Mouse (Mus musculus) cerebellum, adult 18-20 months (tissue): ENCODE results near the gene Desi1.
"Not testable (repeated sequence)": the region's sequence is repeated elsewhere in the genome, so short reads cannot be mapped to it uniquely, and the experiment has no call there.

Source experiments
- DNase-seq, 2 experiments: peaks; one replicate each; pipeline ENCODE4 v3.0.0; 2021

The Desi1 gene

DNA sequence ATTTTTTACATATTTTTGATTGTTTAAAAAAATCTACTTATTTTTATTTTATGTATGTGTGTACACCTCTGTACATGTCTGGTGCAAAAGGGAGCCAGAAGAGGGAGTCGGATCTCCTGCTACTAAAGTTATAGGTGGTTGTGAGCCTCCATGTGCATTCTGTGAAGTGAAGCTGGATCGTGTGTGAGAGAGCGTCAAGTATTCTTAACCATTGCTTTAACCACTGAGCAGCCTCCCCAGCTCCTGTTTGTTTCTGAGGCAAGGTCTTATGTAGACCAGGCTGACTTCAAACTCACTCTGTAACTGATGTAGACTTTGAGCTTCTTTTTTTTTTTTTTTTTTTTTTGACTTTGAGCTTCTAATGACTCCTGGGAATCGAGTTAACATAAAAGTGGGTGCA lies 16.2 kb downstream of the Desi1 start:
- DNase-seq: no peak

GRCm38 (mm10) chr15:82016830-82017229 lies 16.8 kb downstream of the Desi1 start:
- DNase-seq: no peak

- peak; percentile 100 for DNase-seq
Measured at GRCm38 (mm10) chr15:82016101-82016808, 17.4 kb downstream of the Desi1 start.

DNA sequence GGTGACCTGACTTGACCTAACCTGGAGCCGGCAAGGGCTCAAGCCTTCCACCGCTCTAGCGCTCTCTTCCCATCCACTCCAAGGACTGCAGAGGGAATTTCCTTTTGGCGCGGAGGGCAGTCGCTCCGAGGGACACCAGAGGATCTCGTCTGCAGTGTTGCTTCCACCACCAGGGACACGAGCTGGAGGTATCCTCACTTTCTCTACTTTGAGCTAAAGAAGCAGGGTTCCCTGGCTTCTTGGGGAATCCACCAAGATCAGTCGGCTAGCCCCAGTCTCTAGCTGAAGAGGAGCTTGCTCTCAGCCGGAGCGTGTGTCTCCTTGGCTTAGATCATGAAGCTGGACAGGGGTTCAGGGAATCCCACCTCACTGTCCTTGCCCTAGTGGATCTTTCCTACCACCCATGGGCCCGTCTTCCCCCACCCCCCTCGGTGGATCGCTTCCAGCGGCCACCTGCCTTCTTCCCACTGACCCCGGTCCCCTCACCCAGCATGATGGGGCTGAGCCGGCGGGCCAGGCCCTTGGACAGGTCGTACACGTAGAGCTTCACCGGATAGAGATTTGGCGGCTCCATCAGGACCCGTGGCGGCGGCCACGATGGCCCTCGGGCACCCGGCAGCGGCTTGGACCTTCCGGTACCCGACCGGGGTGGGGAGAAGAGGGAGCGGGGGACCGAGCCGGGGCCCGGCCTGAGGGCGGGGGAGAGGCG lies 18.1 kb downstream of the Desi1 start:
- peak; percentile 54 to 56 for DNase-seq

DNA sequence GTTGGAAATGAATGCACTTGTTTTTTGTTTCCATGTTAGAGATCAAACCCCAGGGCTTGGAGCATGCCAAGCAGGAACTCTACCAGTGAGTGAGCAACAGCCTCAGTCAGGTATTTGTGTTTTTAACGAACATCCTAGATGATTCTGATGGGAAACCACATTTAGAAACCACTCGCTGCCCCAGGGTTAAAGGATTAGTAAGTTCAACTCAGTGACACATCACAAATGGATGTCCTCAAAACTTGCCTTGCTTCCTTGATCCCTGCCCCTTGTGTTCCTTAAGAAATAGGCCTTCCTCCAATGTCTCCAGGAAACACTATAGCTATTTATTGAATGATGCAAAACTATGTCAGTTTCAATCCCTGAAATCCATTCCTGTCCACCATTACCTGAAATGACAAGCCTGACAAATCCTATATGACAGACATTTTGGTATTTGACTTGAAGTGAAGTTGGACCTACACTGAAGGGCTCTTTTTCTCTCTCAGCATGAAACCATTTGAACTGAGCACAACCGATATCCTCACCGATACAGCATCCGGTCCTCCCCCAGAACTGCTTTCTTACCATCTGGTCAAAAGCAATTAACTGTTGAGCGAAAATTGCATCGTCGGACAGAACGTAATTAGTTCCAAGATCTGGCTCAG lies 18.8 kb downstream of the Desi1 start:
- no peak for DNase-seq

- no peak for DNase-seq
Measured at GRCm38 (mm10) chr15:82011947-82012346, 21.7 kb downstream of the Desi1 start.

GRCm38 (mm10) chr15:82004257-82004656 lies 29.4 kb downstream of the Desi1 start:
- no peak for DNase-seq

DNA sequence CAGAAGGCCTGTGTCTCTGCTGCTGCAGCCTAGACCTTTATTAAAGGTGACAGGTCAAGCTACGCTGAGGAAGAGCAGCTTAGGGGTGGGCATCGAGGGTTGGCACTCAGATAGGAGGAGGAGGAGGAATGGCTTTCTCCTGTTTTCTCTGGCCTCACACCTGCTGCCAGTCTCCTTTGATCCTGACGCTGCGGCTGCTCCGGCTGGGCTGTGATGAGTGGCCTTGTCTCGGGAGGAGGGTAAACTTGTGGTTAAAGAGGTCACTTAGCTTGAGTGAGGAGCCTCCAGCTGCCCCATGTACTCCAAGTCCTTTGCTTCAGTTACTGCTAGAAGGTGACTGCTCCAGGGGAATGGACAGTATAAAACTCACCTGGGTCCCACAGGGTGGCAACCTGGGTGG lies 39.7 kb downstream of the Desi1 start:
- no peak for DNase-seq

- DNase-seq: no peak
Measured at GRCm38 (mm10) chr15:81990549-81990948, 43.1 kb downstream of the Desi1 start.

GRCm38 (mm10) chr15:81989371-81990062 lies 44.1 kb downstream of the Desi1 start:
- peak; percentile 86 to 92 for DNase-seq

GRCm38 (mm10) chr15:81987646-81988045 lies 46.0 kb downstream of the Desi1 start, which contains the start of gene Xrcc6:
Gene Xrcc6, plus strand, starts transcription at chr15:81987835.
- DNase-seq: no peak

- DNase-seq: no peak
Measured at GRCm38 (mm10) chr15:81985267-81986161, 48.1 kb downstream of the Desi1 start.

DNA sequence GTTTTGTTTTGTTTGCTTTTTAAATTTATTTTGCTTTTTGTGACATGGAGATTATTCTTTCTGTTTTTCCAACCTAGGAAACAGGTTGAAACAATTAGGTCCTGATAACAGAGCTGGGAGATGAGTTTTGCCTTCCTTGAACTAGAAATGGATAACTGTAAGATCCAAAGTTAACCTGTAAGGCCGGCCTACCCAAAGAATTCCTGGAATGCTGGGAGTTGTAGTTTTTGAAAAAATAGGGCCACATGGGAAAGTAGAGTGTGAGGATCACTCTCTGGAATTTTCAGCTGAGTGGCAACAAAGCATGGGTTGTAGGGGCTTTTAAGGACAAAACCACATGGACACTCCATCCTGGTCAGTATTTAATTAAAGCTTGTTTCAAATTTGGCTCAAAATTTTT lies 51.5 kb downstream of the Desi1 start:
- no peak for DNase-seq

- DNase-seq: no peak
Measured at GRCm38 (mm10) chr15:81980321-81980720, 53.3 kb downstream of the Desi1 start, which contains the start of gene 1700029P11Rik. Gene 1700029P11Rik, plus strand, starts transcription at chr15:81980540.

- DNase-seq: not testable (repeated sequence)
Measured at GRCm38 (mm10) chr15:81975156-81975555, 58.5 kb downstream of the Desi1 start.

DNA sequence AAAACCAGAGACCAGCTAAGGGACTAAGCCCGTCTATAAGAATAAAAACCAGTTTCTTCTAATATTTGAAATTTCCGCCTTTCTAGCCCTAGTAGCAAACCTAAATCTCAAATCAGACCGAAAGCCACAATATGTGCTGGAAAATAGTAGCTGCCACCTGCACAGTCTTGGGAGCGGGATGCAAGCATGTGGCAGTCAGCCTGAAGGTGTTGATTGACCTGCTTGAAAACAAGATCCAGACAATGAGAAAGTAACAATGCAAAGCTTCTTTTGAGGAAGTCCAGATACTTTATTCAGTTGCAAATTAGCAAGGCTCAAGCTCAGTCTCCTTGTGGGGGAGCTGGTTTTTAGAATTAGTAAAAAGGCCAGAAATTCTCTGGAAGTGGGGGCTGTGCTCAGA lies 63.2 kb downstream of the Desi1 start:
- DNase-seq: not testable (repeated sequence)

DNA sequence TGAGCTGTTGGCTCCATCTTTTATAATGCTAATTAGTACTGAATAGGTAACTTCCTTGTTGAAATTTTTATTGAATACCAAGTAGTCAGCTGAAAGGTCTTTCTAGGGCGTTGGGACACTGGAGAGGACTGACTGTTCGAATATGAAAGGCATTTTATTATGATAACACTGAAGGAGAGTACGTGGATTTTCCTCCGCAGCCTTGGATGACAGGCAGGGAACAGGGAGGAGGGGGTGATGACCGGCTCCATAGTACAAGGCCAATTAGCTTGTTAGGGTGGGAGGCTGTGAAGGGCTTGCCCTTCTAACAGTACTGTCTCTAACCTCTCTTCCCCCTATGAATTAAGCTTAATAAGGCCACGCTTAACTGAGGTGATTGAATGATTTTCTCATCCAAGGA lies 64.0 kb downstream of the Desi1 start:
- DNase-seq: not testable (repeated sequence)

DNA sequence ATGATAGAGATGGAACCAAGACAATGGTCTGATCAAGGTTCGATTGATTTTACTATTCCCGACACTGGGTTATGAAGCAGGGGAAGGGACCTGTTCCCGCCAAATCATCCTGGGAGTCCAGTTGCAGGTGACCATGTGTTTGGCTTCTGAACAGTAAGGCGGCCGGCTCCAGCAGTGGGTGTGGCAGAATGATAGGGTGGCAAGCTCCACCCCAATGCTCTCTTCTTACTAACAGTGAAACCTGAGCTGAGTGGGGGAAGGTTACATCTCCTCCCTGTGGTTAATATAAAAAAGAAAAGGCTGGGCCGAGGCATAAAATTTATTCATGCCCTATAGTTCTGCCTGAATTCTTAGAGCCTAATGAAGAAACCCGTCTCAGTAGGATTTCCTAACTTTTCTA lies 64.5 kb downstream of the Desi1 start:
- DNase-seq: no peak

DNA sequence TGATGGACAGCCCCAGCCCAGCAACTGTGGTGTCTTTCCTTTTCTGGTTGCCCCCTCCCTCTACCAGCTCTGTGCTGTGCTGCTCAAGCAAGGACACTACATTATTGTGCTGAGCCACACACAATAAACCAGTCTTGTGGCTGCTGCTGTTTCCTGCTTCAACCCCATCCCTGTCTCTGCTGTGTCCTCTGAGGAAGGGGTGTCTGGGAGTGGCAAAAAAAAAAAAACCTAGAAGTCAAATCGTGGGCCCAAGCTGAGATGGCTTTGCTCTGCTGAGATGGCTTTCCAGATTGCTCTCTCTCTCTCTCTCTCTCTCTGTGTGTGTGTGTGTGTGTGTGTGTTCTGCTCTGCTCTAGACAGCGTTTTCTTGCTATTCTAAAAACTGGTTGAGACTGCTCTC lies 65.2 kb downstream of the Desi1 start:
- DNase-seq: no peak

GRCm38 (mm10) chr15:81967821-81968220 lies 65.8 kb downstream of the Desi1 start:
- no peak for DNase-seq

GRCm38 (mm10) chr15:81966062-81966829 lies 67.4 kb downstream of the Desi1 start:
- DNase-seq: no peak
